Mouse (Mus musculus) limb, embryonic 14.5 days (tissue): ENCODE measurements around the gene Glce. TPM values are rescaled to one million over a fixed set of nuclear protein-coding genes. Genes with fewer than 3 reads are reported as not detected.

Experiments
- ATAC-seq: fragments of 200-750 bp; cut with Nextera tagmentation; 2 replicates; pipeline ENCODE4 v1.8.0; 2017; ENCODE audit warnings: low read depth, moderate number of reproducible peaks, moderate TSS enrichment; ENCODE audit not compliant: low FRiP score
- DNase-seq: peaks from one replicate; pipeline ENCODE4 v3.0.0-alpha.2; 2015; ENCODE audit warnings: low spot score
- H3K27ac ChIP-seq: fragments of 300-500 bp; sonication (generic); replicated peaks from 2 replicates; pipeline ENCODE4 v1.5.1; 2014; ENCODE audit warnings: low read depth, mild to moderate bottlenecking, low read length, moderate library complexity, mixed read lengths
- H3K27me3 ChIP-seq: fragments of 300-500 bp; sonication (generic); 2 replicates; pipeline ENCODE4 v1.6.1; 2014; ENCODE audit warnings: low read length, mixed read lengths; ENCODE audit not compliant: control insufficient read depth, insufficient read depth
- H3K36me3 ChIP-seq: fragments of 300-500 bp; sonication (generic); 2 replicates; pipeline ENCODE4 v1.6.1; 2014; ENCODE audit warnings: mild to moderate bottlenecking, low read length, moderate library complexity, mixed read lengths; ENCODE audit not compliant: control insufficient read depth, insufficient read depth
- H3K4me1 ChIP-seq: fragments of 300-500 bp; sonication (generic); 2 replicates; pipeline ENCODE4 v1.6.1; 2014; ENCODE audit warnings: antibody characterized with exemption, low read length, mixed read lengths; ENCODE audit not compliant: control insufficient read depth, insufficient read depth
- H3K4me2 ChIP-seq: fragments of 300-500 bp; sonication (generic); replicated peaks from 2 replicates; pipeline ENCODE4 v1.6.1; 2014; ENCODE audit warnings: low read depth, mild to moderate bottlenecking, low read length, moderate library complexity; ENCODE audit not compliant: severe bottlenecking
- H3K4me3 ChIP-seq: fragments of 300-500 bp; sonication (generic); replicated peaks from 2 replicates; pipeline ENCODE4 v1.5.1; 2014; ENCODE audit warnings: low read length
- H3K9ac ChIP-seq: fragments of 300-500 bp; sonication (generic); 2 replicates; pipeline ENCODE4 v1.6.1; 2014; ENCODE audit warnings: mild to moderate bottlenecking, low read depth, low read length, moderate library complexity; ENCODE audit not compliant: severe bottlenecking
- H3K9me3 ChIP-seq: fragments of 300-500 bp; sonication (generic); 2 replicates; pipeline ENCODE4 v1.6.1; 2016; ENCODE audit warnings: low read length; ENCODE audit not compliant: control insufficient read depth
- POLR2A ChIP-seq: fragments of 200-500 bp; IDR thresholded peaks from 2 replicates; pipeline ENCODE4 v1.8.0; 2012; ENCODE audit warnings: inconsistent platforms, mild to moderate bottlenecking, moderate library complexity, borderline replicate concordance; ENCODE audit not compliant: insufficient read depth, insufficient read length; ENCODE audit errors: extremely low read depth
- WGBS: fragments of 180-500 bp; shearing (Covaris S2); extraction: QIAGEN DNeasy Blood & Tissue Kit; methylation state at CpG from one replicate; pipeline ENCODE4 v1.1.7; 2014; 5-methylcytosine and 5-hydroxymethylcytosine counted together
- polyA plus RNA-seq, 2 experiments: library from polyadenylated mRNA; depleted of rRNA in 1 of 2; stranded (reverse) in 1 of 2; unstranded in 1 of 2; fragments of >200 nt; fragmentation: Nextera tagmentation in 1 of 2; extraction: Ambion mirVana in 1 of 2; gene quantifications; 2 replicates each; pipeline versions ENCODE4 v1.2.1 to v1.2.3; 2012 to 2014

Glce gene
- polyA plus RNA-seq, 2 experiments, result 17.9 to 31.9 TPM

GRCm38 (mm10) chr9:62056206-62056605 lies 66.2 kb downstream of the Glce start:
- Histone ChIP-seq H3K9ac (no peak overlapping the region), H3K36me3 (peaks cover 4% of the 10 kb centered on the region; the same call in 1 of the 2 replicates), H3K9me3 (no peaks in the 10 kb centered on the region), H3K4me1 (no peaks in the 10 kb centered on the region), H3K4me2 (no peak overlapping the region), H3K27me3 (no peaks in the 10 kb centered on the region), H3K4me3 (no peak overlapping the region), H3K27ac (no peak overlapping the region)
- DNase-seq (no peak), ATAC-seq (no peak)
- WGBS, result 76% methylated on average over 2 of the region's 2 CpGs
- TF ChIP-seq POLR2A, result no peak

- WGBS, result 50% methylated on average over 4 of the region's 4 CpGs
- H3K9me3 ChIP-seq, result no peaks in the 10 kb centered on the region
- no peaks in the 10 kb centered on the region for H3K4me1 ChIP-seq
- ATAC-seq, result no peak
- TF ChIP-seq POLR2A, result no peak
- H3K4me2 ChIP-seq, result no peak overlapping the region
- no peak overlapping the region for H3K9ac ChIP-seq
- peak; percentile 32 for DNase-seq
- no peaks in the 10 kb centered on the region for H3K27me3 ChIP-seq
- no peaks in the 10 kb centered on the region for H3K36me3 ChIP-seq
- H3K27ac ChIP-seq, result no peak overlapping the region
- no peak overlapping the region for H3K4me3 ChIP-seq
Measured at GRCm38 (mm10) chr9:62050801-62051200, 71.7 kb downstream of the Glce start.

- WGBS, result 62% methylated on average over 8 of the region's 8 CpGs
- ATAC-seq (no peak), DNase-seq (no peak)
Measured at GRCm38 (mm10) chr9:62049166-62049565, 73.3 kb downstream of the Glce start.

GRCm38 (mm10) chr9:62042167-62042566 lies 80.3 kb downstream of the Glce start:
- Histone ChIP-seq H3K36me3 (no peaks in the 10 kb centered on the region), H3K9me3 (no peaks in the 10 kb centered on the region), H3K4me3 (no peak overlapping the region), H3K27me3 (no peaks in the 10 kb centered on the region), H3K4me1 (no peaks in the 10 kb centered on the region), H3K27ac (no peak overlapping the region), H3K9ac (no peak overlapping the region), H3K4me2 (no peak overlapping the region)
- TF ChIP-seq POLR2A, result no peak
- no peak for DNase-seq
- ATAC-seq, result no peak
- 81% methylated on average over 3 of the region's 3 CpGs for WGBS

More at GRCm38 (mm10) chr9:62049166-62049565, 73.3 kb downstream of the Glce start:
- Histone ChIP-seq H3K9ac (no peak overlapping the region), H3K27ac (no peak overlapping the region), H3K4me1 (no peaks in the 10 kb centered on the region), H3K27me3 (no peaks in the 10 kb centered on the region), H3K4me3 (no peak overlapping the region), H3K9me3 (no peaks in the 10 kb centered on the region), H3K36me3 (no peaks in the 10 kb centered on the region), H3K4me2 (no peak overlapping the region)
- TF ChIP-seq POLR2A, result no peak

- Histone ChIP-seq H3K9ac (no peak overlapping the region), H3K4me1 (no peaks in the 10 kb centered on the region), H3K4me3 (no peak overlapping the region), H3K27me3 (no peaks in the 10 kb centered on the region), H3K4me2 (peak overlapping the region; percentile 41), H3K27ac (no peak overlapping the region), H3K36me3 (no peaks in the 10 kb centered on the region), H3K9me3 (no peaks in the 10 kb centered on the region)
- 7% methylated on average over 20 of the region's 20 CpGs for WGBS
- peak; percentile 79 for ATAC-seq
- no peak for TF ChIP-seq POLR2A
- peak; percentile 89 for DNase-seq
Measured at GRCm38 (mm10) chr9:62040008-62040608, 82.3 kb downstream of the Glce start.
